Mouse (Mus musculus) cerebellum, adult 11-12 months (tissue): ENCODE data around the gene Phc3.
"Not testable (repeated sequence)": the region's sequence is repeated elsewhere in the genome, so short reads cannot be mapped to it uniquely, and the experiment has no call there.

Experiments used
- DNase-seq: peaks from one replicate; pipeline ENCODE4 v3.0.0; 2022

Gene Phc3

DNA sequence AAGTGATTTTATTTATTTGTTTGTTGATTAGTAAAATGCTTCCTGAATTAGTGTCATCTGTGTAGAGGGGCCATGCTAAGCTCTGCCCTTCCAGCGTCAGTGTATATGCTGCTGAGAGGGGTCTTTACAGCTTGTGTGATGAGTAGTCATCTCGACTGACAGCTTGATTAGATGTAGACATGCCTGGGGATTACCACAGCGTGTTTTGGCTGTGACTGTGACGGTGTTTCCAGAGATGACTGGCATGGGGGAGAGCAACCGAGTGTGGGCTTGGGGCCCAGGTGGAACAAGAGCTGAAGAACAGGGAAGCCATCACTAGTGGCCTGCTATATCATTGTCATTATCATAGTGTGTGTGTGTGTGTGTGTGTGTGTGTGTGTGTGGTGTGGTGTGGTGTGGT lies 100.6 kb downstream of the Phc3 start:
- no peak for DNase-seq

DNA sequence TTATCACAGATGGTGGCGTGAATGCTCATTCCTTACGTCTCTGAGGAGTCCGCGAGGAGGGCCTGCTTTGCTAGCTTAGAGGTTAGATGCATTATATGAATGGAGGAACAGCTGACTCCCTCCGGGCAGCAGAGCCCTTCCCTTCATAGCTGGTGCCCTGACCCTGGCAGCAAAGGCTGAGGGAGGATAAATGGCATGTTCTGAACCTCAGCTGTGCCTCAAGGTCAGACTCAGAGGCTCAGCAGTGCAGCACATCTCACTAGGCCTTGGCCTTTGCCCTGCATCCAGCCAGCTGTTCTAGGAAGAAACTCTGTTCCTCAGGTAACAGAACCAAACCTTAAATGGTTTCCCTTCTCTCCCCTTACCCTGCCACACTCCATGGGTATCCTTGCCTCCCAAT lies 101.0 kb downstream of the Phc3 start:
- DNase-seq = no peak

DNA sequence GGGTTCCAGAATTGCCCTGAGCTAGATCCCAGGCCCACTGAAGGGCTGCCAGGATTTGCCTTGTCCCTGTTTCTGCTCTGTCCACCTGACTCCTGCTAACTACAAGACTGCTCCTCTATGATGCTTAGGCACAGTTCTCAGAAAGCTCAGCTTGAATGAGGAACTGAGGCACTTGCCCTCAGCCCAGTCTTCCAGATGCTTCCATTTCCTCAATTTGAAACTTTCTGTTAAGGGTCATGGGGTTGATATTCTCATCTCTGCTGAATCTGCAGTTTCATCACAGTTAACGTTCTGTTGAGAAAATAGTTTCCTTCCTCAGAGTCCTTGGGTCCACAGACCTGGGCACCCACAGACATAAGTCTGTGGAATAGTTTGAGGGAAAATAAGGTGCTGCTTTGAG lies 104.6 kb downstream of the Phc3 start:
- DNase-seq = no peak

DNA sequence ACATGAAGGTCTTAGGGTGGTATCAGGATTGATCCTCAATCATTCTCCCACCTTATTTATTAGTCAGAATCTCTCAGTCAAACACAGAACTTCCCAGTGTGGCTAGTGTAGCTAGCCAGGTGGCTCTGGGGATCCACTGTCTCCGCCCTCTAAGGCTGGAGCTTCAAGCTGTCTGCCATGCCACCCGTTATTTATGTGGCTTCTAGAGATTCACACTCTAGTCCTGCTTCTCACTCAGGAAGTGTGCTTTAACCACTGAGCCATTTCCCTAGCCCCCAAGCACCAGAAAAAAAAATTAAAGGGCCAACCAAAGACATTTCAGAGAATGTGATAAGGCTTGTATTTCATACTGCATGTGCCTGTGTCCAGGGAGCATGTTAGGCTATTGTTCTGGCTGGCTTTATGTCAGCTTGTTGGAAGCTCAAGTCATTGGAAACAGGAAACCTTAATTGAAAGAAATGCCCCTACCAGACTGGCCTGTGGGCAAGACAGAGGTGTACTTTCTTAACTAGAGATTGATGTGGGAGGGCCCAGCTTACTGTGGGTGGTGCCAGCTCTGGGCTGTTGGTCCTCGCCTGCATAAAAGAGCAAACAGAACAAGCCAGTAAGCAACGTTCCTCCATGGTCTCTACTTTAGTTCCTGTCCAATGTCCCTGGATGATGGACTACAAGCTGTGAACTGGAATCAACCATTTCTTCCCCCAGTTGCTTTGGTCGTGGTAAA lies 105.3 kb downstream of the Phc3 start:
- DNase-seq = no peak

DNA sequence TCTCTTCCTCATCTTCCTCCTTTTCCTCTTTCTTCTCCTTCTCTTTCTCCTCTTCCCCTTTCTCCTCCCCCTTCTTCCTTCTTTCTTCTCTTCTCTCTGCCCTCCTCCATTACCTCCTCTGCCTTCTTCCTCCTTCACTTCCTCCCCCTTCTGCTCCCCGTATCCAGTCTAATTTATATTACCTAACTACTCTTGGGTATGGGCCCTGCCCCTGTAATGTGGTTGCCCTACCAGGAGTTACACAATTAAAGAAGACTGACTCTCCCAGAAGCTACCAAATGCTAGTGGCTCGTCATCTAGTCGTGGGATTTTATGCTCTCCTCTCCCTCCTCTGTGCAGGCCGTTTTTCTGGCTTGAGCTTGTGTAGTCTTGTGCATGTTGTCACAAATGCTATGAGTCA lies 108.5 kb downstream of the Phc3 start:
- DNase-seq = no peak

DNA sequence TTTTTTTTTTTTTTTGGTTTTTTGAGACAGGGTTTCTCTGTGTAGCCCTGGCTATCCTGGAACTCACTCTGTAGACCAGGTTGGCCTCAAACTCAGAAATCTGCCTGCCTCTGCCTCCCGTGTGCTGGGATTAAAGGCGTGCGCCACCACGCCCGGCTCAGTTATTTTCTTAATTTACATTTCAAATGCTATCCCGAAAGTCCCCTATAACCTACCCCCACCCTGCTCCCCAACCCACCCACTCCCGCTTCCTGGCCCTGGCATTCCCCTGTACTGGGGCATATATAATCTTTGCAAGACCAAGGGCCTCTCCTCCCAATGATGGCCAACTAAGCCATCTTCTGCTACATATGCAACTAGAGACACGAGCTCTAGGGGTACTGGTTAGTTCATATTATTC lies 109.6 kb downstream of the Phc3 start:
- DNase-seq = not testable (repeated sequence)

DNA sequence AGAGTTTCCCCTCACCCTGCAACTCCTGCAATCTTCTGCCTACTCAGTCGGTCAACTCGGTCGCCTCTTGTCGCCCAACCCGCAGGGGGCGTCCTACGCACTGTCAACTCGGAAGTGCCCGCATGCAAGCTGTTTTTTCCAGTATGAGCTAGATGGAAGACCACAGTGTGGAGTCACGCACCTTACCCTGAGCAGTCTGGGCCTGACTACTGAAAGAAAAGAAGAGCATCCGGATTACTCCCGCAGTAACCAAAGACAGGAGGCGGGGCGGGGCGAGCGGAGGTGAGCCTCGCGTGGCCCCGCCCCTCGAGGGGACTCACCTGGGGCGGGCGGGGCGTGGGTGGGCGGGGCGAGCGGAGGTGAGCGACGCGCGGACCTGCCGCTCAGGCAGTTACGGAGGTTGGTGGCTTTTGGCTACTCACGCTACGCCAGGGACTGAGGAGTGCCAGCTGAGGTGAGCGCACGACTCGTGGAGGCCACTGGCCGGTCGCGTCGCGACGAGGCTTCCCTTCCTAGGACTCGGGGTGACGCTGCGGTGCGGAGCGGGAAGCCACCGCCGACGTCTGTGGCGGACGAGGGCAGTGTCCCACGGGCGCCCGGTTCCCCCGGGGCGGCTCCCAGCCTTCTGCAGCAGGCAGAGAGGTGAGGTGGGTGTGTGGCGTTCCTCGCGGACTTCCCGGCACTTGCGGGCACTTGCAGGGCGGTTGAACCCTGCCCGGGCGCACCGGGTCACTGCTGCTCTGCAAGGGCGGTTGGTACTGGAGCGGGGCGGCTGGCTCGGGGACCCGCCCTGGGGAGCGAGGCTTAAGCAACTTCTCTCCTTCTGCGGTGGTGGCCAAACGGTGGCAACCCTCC lies 113.4 kb downstream of the Phc3 start, which contains the start of gene Gpr160:
Gene Gpr160 (plus strand): TSS at position 347 of the 855 bp plus-strand sequence.
- peak; percentile 25 for DNase-seq

DNA sequence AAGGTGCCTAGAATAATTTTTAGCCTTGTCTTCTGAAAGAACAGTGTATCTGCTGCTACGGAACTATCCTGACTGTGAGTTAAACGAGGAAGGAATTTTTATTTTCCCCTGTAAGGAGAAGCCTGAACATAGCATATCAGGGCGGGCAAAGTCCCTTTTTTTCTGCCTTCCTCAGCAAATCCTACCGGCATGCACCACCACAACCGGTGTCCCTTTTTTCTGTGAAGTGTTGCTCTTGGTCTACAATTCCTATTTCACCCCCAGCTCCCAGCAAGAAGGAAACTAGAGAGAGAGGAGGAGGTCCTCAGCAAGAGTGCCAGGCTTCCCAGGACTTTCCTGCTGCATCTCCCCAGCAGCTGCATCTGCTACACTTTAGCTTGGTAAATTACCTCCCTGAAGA lies 115.6 kb downstream of the Phc3 start:
- DNase-seq = no peak

DNA sequence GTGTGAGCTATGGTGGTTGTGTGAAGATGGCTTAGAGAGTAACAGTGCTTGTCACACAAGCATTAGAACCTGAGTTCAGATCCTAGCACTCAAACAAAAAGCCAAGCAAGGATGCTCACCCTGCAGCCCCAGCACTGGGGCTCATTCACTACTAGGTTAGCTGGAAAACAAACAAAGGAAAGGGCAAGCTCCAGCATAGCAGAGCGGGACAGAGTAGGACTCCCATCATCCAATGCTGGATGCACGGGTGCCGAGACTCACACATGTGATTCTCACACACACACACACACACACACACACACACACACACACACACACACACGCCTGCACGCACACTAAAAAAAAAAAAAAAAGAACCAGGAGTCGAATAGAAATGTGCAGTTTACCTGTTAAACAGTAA lies 117.8 kb downstream of the Phc3 start:
- DNase-seq = no peak
